Mouse (Mus musculus) left cerebral cortex, adult 18-20 months (tissue): ENCODE results near the gene Fgf12. TPM values are rescaled to one million over a fixed set of nuclear protein-coding genes. Genes with fewer than 3 reads are reported as not detected.

Source experiments
- microRNA-seq, 2 experiments: library from miRNA; unstranded; fragments of <30 nt; microRNA quantifications; one replicate each; pipeline ENCODE4 v1.2.0; 2021
- total RNA-seq, 2 experiments: library from RNA; stranded (reverse); gene quantifications; 2 replicates each; pipeline ENCODE4 v1.2.3; 2021

The Fgf12 gene
- total RNA-seq, 2 experiments from 2014 or later, result 287 to 324 TPM

Small RNA genes within 50 kb of the gene (microRNA-seq; reads per million reads assigned to microRNA genes)
- 0 reads per million in 2 experiments for gene Mir690

Other genes starting within 250 kb of the Fgf12 start
- gene Mb21d2, start 176.6 kb upstream of the Fgf12 start, total RNA-seq, result 10 to 100 TPM; 36.3 to 38.2 TPM